Mouse (Mus musculus) adrenal gland, adult 18-20 months (tissue): Measurements from ENCODE around the gene Pcsk6. TPM values are rescaled to one million over a fixed set of nuclear protein-coding genes. Genes with fewer than 3 reads are reported as not detected.
"Not testable (repeated sequence)": the region's sequence is repeated elsewhere in the genome, so short reads cannot be mapped to it uniquely, and the experiment has no call there.

Source experiments
- DNase-seq, 2 experiments: peaks; one replicate each; pipeline ENCODE4 v3.0.0; 2021 to 2022; ENCODE audit warnings: low spot score in 2 of 2
- long read RNA-seq, 2 experiments: library from polyadenylated mRNA; stranded (forward); transcript quantifications; one replicate each; pipeline ENCODE4 v2.0.0; 2021
- total RNA-seq, 2 experiments: library from RNA; stranded (reverse); gene quantifications; 1 replicate in 1 of 2; 2 replicates in 1 of 2; pipeline ENCODE4 v1.2.3; 2021

The Pcsk6 gene
- 10 to 100 TPM; 20.1 to 32.2 TPM for total RNA-seq
- long read RNA-seq, experiment 1, full-length matches to known transcripts, result 11 of 15 reads
- long read RNA-seq, experiment 1, partial matches to known transcripts, result 1 of 15 reads
- long read RNA-seq, experiment 1, other reads (novel, unspliced or antisense), result 3 of 15 reads
- long read RNA-seq, experiment 2, full-length matches to known transcripts, result 8 of 27 reads
- long read RNA-seq, experiment 2, partial matches to known transcripts, result 15 of 27 reads
- long read RNA-seq, experiment 2, other reads (novel, unspliced or antisense), result 4 of 27 reads

DNA sequence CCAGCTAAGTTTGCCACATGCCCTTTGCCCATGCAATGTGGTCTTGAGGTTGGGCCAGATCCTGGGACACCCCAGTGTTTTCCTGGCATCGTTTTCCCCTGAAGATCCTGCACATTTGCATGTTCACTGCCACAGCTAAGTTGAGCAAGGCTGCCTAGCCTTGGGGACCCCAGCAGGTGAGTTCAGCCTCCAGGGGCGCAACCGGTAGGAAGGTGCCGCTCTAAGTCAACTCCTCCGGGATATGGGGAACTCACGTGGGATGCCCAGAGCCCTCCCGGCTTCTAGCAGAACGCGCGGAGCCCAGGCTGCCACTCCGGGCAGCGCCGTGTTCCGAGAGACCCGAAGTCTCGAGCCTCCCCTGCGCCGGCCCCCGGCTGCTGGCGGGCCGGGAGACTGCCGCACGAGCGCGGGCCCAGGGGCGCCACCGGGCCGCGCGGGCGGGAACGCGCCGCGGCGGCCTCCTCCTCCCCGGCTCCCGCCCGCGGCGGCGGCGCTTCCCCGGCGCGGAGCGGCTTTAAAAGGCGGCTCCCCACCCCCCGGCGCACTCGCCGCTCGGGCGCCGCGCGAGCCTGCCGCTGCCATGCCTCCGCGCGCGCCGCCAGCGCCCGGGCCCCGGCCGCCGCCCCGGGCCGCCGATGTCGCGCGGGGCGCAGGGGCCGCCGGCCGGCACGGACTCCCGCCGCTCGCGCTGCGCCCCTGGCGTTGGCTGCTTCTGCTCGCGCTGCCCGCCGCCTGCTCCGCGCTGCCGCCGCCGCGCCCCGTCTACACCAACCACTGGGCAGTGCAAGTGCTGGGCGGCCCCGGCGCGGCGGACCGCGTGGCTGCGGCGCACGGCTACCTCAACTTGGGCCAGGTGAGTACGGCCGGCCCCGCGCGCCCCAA, at the start of gene Pcsk6:
Gene Pcsk6, plus strand, starts transcription at position 144 of the 882 bp plus-strand sequence.
- DNase-seq, result peak; percentile 23 to 42

DNA sequence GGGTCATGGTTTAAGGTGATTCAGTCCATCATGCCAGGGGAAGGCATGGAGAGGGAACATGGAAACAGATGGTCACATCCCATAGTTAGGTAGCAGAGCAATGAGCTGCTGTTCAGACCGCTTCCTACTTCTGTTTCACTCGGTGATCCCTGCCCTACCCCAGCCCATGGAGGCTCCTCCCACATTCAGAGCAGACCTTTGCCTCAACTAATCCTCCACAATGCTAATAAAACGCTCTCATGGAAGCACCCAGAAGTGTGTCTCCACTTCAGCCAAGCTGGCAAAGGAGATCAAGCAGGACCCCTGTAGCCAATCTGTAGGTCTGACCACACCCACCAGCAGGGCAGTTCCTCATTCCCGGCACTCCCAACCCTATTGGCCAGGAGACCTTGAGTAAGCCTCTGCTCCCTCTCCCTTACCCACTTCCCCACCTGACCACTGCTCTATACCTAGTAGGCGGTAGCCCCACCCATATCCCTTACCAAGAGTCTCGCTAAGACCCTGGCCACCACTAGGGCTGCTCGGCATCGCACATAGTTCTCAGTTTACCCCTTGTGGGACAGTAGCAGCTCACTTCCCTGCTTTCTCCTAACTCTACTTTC, 47.8 kb upstream of the Pcsk6 start:
- DNase-seq, result no peak

DNA sequence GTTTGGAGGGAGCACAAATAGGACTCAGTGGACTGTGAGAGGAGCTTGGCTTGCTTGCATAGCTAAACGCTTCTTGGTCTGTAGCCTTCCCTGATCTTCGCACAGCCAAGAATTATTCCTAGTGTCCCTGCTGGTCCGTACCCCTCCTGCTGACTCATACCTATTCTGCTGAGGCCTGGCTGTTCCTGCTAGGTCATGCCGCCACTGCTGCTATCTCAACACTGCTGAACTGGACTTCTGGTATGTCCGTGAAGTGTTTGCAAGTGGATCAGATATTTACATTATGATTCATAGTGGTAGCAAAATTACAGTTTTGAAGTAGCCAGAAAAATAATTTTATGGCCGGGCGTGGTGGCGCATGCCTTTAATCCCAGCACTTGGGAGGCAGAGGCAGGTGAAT, 44.0 kb upstream of the Pcsk6 start:
- DNase-seq, result no peak

DNA sequence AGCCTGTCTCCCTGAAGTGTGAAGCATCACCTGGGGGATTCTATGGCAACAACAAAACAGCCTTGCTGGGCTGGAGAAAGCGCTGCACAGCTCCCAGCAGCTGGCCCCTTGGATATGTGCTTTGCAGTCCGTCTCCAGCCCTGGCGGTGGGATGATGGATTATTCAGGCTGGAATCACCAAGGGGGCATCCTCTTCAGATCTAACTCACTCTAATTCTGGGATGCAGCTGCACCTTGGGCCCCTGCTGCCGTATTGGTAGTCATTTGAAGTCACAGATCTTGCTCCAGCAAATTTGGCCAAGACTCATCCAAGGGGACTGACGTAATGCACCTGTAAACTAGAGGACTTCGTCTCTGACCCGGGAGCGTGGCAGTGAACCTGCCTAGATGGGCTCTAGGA, 41.1 kb upstream of the Pcsk6 start:
- no peak for DNase-seq

DNA sequence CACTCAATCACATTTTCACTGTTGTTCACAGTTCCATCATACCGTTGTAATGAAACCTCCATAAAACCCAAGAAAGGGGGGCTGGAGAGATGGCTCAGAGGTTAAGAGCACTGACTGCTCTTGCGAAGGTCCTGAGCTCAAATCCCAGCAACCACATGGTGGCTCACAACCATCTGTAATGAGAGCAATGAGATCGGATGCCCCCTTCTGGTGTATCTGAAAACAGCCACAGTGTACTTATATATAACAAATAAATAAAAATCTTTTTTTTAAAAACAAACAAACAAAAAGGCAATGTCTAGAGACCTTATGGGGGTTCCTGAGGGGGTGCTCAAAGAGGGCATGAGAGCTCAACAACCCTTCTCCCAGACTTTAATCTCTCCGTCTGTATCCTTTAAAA, 39.6 kb upstream of the Pcsk6 start:
- DNase-seq, result not testable (repeated sequence)

DNA sequence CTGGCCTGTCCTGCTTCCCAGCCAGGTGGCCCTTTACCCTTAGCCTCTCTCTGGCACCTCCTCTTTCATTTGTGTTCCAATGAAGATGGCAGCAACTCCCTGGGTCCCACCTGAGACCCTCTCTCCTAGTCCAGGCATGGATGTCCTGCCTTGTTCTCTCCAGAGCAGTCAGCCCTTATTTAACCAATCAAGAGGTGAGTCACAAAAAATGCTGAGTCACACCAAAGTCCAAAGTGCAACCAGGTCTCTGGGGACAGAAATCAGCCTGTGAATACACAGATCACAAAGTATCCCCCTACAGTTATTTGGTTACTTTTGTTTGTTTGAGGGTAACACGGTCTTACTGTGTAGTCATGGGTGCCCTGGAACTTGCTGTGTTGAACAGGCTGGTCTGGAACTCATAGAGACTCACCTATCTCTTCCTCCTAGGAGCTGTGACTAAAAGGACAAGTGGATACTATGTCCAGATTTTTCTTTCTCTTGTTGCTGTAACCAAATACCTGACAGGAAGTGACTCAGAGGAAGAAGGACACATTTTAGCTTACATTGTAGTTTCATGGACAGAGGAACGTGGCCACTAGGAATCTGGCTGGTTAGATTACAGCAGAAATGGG, 38.9 kb upstream of the Pcsk6 start:
- no peak for DNase-seq

DNA sequence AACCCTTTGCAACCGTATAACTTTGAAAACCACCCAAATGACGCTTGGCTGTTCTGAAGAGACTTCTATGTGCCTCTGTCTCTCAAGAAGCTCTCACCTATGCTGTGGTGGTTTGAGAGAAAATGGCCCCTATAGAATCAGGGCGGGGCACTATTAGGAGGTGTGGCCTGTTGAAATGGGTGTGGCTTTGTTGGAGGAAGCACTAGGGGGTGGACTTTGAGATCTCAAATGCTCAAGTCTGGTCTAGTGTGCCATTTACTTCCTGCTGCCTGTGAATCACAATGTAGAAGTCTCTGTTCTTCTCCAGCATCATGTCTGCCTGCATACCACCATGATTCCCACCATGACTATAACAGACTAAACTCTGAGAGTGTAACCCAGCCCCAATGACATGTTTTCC, 21.8 kb upstream of the Pcsk6 start:
- DNase-seq, result no peak

DNA sequence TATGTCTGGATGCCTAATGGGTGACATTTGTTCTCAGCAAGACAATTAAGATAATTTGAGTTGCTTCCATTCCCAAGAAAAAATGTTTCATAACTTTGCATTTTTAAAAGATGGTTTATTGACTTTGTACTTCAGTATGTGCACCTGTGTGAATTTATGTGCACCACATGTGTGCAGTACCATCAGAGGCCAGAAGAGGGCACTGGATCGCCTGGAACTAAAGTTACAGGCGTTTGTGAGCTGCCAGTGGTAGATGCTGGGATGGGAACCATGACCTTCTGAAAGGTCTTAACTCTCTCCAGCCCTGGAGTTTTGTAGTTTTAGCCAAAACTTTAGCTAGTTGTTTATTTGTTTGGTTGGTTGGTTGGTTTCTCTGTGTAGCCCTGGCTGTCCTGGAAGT, 18.3 kb upstream of the Pcsk6 start:
- no peak for DNase-seq

DNA sequence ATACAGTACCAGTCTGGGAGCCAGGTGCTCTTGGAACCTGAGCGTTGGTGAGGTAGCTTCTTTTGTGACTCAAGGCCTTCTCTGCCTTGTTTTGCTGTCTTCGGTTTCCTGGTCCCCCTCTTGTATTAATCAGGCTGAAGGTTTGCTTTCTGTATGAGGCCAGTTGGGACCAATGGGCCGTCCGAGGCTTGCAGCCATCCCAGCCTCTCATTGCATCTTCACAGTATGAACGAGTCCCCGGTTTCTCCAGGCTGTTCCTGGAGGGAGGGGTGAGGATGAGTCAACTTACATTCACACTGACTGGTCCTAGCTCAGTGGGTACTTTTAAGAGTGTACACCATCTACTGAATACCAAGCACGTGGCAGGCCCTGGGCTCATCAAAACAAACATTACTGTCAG, 553 bp upstream of the Pcsk6 start:
- no peak for DNase-seq

DNA sequence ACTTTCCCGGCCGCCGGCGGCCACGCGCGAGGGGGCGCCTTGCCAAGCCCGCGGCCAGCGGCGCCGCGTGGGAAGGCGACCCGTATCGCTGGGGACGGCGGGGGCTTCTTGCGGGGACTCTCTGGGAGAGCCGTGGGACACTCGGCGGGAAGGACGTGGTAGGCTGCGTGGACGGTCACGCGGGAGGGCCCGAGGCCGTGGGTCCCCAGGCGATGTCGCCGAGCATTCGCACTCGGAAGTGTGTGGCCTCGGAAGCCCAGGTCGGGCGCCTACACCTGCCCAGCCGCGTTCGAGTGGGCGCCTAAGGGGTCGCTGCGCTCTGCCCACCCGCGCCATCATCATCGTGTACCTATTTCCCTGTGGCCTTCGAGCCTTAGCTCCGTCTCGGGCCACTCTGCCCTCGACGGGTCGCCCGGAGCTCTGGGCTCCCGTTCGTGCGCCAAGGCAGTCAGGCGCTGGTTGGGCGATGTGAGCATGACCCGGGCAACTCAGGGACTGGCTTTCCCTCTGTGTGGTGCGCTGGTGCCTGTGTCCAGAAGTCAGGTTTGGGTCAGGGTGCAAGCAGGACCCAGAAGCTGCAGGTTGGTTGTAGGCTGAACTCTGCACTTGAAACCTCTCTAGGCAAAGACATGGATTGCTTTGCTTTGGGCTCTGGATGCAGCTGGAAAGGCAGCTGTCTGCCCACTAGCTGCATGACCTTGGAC, 1.1 kb downstream of the Pcsk6 start:
- DNase-seq, result peak in 1 of 2 experiments; percentile 26

DNA sequence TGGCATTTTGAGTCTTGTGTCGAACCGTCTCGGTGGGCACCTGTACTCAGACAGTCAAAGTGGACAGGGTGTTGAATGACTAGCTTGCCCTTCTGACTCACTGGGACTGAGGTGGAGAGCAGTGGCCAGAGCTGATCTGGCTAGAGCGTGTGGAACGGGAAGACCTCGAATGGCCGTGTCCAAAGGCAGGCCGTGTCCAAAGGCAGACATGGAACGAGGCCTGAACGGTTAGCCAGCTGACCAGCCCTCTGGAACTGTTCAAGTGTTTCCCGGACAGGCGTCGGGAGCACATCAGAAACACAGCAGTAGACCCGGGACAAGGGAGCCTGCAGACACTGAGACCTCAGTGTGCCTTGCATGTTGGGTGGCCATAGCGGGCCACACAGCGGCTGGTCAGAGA, 7.6 kb downstream of the Pcsk6 start:
- no peak for DNase-seq

DNA sequence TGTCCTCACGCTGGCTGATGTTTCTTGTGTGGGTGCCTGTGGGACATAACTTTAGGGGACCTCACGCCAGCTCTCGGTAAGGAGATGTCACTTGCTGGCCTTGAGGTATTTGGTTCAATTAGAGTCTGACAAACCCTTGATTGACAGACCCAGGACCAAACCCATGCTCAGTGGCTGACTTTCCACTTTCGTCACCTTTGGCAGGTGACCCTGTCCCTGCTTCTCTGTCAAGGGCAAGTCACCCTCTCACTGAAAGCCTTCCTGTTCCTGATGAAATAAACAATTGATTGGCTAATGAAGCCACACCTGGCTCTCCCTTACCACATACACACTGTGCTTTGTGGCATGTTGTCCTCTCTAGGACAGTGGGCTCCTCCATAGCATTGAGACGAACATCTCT, 8.3 kb downstream of the Pcsk6 start:
- DNase-seq, result no peak

DNA sequence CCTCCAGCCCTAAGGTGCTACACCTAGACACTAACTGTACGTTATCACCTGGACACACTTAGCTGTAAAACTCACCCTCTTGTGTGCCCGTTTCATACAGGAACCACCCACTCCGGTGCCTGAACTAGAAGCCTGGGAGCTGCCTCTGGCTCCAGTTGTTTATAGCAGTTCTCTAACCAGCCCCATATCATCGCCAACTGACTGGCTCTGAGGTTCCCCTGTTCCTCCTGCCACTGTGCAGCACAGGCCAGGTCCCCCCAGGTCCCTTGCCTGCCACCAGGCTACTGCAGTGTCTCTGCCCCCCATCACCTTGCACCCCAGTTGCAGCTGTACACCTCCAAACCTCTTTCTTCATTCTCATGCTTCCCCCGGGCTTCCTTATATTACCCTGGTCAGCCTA, 8.7 kb downstream of the Pcsk6 start:
- DNase-seq, result no peak

DNA sequence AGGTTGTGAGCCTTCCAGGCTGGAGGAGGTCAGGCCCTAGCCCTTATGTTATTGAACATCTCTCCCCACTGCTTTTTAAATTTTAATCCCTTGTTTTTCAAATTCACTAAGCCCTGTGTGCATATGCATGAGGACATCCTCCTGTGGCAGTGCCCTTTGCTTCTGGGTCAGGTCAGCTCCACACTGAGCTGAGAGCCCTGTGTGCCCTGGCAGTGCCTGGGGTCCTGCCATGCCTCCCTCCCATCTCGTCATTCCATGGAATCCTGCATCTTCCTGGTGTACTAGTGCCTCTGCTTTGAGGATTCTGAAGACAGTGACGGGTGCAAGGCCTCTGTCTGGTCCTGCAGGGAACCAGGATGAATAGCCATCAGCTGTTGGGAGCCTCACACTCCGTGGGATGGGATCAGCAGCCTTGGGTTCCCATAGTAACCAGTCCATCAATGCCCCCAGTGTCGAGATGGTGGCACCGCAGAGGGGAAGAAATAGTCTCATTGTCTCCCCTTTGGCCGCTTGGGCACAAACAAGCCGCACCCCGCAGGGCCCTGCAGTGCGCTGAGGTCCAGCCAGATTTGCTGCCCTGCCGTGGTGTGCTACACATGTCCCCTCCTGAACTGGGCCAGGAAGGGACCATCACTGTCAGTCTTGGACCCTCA, 9.5 kb downstream of the Pcsk6 start:
- DNase-seq, result no peak

DNA sequence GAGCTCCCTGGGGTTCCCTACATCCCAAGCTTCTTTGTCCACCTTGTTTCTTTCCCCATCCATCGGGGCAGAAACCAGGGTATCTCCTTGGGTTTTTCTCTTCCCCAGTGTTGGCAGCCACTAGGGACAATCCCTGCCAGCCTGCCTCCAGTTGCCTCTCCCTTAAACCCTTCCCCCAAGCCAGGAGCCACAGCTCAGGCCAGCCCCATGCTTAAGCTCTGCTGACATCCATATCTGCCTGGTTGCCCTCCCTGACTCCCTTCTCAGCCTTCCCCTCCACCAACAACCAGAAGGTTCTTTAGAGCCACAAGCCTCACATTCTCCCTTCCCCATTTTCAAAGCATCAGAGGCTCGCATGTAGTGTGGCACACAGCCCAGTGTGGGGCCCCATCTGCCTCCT, 10.3 kb downstream of the Pcsk6 start:
- no peak for DNase-seq

DNA sequence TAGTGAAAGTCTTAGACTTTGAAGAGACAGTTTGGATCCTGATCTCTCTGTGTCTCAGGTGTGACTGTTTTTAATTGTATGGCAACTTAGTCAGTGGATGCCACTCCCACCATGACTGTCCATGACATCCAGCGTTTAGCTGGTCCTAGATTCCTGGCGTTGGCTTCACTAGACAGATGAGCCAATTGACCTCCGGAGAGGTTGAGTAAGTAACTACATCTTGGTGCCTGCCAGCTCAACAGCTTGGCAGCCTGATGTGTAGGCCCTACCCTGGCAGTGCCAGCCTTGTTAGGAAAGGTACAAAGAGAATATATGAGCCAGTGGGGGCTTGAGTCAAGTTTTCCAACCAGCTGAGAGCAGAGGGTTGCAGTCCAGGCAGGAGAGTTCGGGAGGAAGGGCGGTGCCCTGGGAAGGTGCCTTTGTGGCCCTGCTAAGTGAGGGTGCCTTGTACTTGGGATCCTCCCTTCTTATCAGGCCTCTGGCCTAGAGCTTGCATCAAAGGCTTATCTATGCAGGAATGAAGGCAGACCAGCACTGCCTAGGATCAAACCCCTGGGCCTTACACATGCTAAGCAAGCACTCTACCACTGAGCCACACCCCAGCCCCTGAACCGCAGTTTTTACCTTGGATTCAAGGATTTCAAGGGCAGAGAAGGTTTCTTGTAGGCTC, 11.8 kb downstream of the Pcsk6 start:
- DNase-seq, result no peak

DNA sequence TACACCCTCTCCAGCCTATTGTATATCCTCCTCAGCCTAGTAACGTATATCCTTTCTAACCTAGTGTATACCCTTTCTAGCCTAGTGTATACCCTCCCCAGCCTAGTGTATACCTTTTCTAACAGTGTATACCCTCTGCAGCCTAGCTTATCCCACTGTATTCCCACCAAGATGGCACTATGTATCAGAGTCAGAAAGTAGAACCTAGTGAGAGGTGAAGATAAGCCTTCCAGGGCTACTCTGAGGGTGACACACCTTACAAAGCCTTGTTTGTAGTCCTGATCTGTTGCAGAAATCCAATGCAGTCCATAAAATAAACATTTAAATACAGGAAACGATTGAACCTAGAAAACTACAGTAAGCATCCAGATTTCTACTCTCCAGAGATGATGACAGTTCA, 12.4 kb downstream of the Pcsk6 start:
- DNase-seq, result no peak

DNA sequence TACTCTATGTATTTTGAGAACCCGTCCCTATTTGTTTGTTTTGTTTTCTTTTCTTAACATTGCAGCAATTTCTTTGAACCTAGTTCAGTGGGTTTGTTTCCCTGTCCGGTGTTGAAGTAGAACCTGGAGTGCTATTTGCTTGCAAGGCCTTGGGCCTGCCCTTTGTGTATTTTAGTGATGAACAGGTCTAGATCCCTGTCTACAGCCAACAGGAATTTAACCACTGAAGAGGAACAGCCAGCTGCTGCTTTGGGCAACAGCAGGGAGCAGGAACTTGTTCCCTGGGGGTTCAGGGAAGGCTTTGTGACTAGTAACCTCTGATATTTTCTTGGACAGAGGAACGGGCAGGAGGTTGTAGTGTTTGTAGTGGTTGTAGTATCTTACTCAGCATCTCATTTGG, 15.1 kb downstream of the Pcsk6 start:
- DNase-seq, result no peak

DNA sequence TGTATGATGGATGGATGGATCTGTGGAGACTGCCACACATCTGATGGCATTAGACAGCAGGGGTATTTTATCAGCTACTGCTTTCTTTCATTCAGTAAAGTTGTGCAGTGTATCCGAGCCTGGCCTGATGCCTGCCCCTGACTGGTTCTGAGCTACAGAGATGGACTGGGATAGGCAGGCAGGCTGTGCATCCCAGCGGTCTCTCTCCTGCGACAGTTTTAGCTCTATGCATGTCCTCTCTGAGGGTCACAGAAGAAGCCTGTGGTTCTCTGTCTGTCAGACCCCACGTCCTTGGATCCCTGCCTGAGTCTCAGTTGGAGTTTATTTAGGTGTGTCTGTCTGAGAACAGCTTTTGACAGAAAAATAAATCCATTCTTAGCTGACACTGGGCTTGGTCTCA, 16.7 kb downstream of the Pcsk6 start:
- DNase-seq, result no peak

DNA sequence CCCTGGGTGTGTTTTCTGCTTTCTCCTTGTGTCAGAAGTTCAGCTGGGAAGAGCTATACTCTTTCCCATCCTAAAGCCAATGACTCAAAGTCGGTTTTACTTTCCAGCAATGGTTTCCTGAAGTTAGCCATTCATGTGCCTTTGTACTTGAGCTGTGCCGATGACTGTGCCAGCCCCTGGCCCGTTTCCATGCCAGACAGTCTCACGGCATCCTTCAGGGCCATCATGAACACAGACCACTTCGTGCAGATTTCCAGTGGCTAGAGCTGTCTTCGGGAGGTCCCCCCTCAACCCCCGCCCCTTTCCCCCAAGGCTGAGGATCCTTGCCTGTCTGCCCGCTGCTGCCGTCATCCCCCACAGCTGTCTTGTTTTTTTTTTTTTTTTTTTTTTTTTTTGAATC, 17.8 kb downstream of the Pcsk6 start:
- peak in 1 of 2 experiments; percentile 26 for DNase-seq
